Mouse (Mus musculus) embryonic facial prominence, embryonic 15.5 days (tissue): ENCODE data around the gene Lcmt2. TPM values are rescaled to one million over a fixed set of nuclear protein-coding genes. Genes with fewer than 3 reads are reported as not detected.

Source experiments
- ATAC-seq: fragments of 200-750 bp; cut with Nextera tagmentation; 2 replicates; pipeline ENCODE4 v1.8.0; 2017; ENCODE audit warnings: low read depth, moderate TSS enrichment; ENCODE audit not compliant: insufficient number of reproducible peaks, low FRiP score, low TSS enrichment
- H3K27ac ChIP-seq: fragments of 300-500 bp; sonication (generic); replicated peaks from 2 replicates; pipeline ENCODE4 v1.5.1; 2015; ENCODE audit warnings: mild to moderate bottlenecking, inconsistent platforms
- H3K27me3 ChIP-seq: fragments of 300-500 bp; sonication (generic); 2 replicates; pipeline ENCODE4 v1.6.1; 2015; ENCODE audit warnings: inconsistent platforms
- H3K36me3 ChIP-seq: fragments of 300-500 bp; sonication (generic); 2 replicates; pipeline ENCODE4 v1.6.1; 2015; ENCODE audit warnings: mild to moderate bottlenecking, inconsistent platforms
- H3K4me1 ChIP-seq: fragments of 300-500 bp; sonication (generic); 2 replicates; pipeline ENCODE4 v1.6.1; 2015; ENCODE audit warnings: inconsistent platforms
- H3K4me2 ChIP-seq: fragments of 300-500 bp; sonication (generic); replicated peaks from 2 replicates; pipeline ENCODE4 v1.6.1; 2015; ENCODE audit warnings: mild to moderate bottlenecking, inconsistent platforms
- H3K4me3 ChIP-seq: fragments of 300-500 bp; sonication (generic); replicated peaks from 2 replicates; pipeline ENCODE4 v1.5.1; 2015; ENCODE audit warnings: mild to moderate bottlenecking, inconsistent platforms
- H3K9ac ChIP-seq: fragments of 300-500 bp; sonication (generic); 2 replicates; pipeline ENCODE4 v1.6.1; 2015; ENCODE audit warnings: inconsistent platforms
- H3K9me3 ChIP-seq: fragments of 300-500 bp; sonication (generic); replicated peaks from 2 replicates; pipeline ENCODE4 v1.6.1; 2016; ENCODE audit warnings: inconsistent platforms
- WGBS: fragments of 180-500 bp; shearing (Covaris S2); methylation state at CpG from one replicate; pipeline ENCODE4 v1.1.7; 2015; 5-methylcytosine and 5-hydroxymethylcytosine counted together
- polyA plus RNA-seq: library from polyadenylated mRNA; unstranded; fragments of >200 nt; fragmentation: Nextera tagmentation; extraction: Ambion mirVana; gene quantifications from 2 replicates; pipeline ENCODE4 v1.2.1, GENCODE M21; 2015

Gene Lcmt2
- polyA plus RNA-seq, result 20.0 and 21.0 TPM in 2 replicates

DNA sequence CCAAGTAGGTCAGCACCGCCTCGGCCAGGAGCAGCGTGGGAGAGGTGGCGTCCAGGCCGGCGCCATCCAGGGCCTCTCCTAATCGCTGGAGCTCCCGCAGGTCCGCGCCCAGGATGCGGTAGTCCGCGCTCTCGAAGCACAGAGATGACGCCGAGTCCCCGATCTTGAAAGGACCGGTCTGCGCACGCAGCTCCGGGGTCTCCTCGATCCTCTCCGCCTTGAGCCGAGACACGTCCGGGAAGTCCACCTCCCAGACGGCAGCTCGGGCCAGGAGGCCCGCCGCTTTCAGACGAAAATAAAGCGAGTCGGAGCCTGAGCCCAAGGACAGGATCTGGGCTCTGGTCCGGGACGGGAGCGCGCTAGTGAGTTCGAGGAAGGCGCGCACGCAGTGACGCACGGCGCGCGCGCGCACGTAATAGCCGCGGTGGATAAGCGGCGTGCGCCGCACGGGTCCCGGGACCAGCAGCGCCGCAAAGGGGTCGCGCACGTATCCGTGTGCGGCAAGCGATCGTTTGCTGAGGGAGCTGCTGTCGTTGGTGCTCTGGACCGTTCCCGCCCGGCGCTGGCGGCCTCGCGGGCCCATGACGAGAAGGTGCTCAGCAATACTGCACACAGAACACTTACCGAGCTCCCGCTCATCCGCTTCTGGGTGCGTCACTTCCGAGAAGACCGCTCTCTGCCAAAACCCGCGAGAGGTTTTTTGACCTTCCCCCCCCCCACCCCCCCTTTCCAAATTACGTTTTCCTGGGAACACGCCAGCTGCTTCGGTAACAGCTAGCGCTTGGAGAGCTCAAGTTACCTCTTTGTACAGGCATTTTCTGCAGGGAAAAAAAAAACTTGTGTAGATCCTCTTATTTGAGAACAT is at the start of gene Lcmt2, which contains the start of gene Adal:
Gene Lcmt2, minus strand, starts transcription at position 636 of the 865 bp plus-strand sequence.
Gene Adal, plus strand, starts transcription at position 411 of the 865 bp plus-strand sequence.
- Histone ChIP-seq H3K27me3 (no peaks in the 10 kb centered on the region), H3K9ac (peak within 1 kb of the TSS; percentile 84), H3K4me3 (peak within 1 kb of the TSS; percentile 73), H3K27ac (peak within 1 kb of the TSS; percentile 100), H3K4me2 (peak within 1 kb of the TSS; percentile 94), H3K36me3 (peaks cover 19% of the 10 kb centered on the region), H3K4me1 (peaks cover 19% of the 10 kb centered on the region), H3K9me3 (no peaks in the 10 kb centered on the region)
- ATAC-seq, result peak; percentile 95
- WGBS, result under 1% methylated on average over 87 of the region's 87 CpGs

DNA sequence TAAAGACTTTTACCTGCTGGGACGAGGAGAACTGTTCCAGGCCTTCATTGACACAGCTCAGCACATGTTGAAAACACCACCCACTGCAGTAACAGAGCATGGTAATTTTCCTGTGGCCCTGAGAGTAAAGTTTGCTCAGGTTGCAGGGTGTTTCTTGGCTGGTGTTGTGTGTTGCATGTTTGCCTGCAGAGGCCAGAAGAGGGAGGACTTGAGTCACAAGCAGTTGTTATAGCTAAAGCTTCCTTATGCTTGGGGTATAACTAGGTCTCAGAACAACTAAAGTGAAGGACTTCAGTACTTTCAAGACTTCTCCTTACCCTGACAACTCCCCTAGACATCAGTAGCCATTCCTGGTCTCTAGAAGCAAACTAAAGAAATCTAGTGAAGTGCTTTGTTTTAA is 48.1 kb upstream of the Lcmt2 start:
- H3K27me3 ChIP-seq, result no peaks in the 10 kb centered on the region
- peaks cover 80% of the 10 kb centered on the region for H3K36me3 ChIP-seq
- no peaks in the 10 kb centered on the region for H3K9me3 ChIP-seq
- ATAC-seq, result no peak
- WGBS, result 42% methylated on average over 1 of the region's 1 CpGs
- no peaks in the 10 kb centered on the region for H3K4me1 ChIP-seq
- no peak overlapping the region for H3K4me2 ChIP-seq
- H3K4me3 ChIP-seq, result no peak overlapping the region
- no peak overlapping the region for H3K27ac ChIP-seq
- no peak overlapping the region for H3K9ac ChIP-seq

DNA sequence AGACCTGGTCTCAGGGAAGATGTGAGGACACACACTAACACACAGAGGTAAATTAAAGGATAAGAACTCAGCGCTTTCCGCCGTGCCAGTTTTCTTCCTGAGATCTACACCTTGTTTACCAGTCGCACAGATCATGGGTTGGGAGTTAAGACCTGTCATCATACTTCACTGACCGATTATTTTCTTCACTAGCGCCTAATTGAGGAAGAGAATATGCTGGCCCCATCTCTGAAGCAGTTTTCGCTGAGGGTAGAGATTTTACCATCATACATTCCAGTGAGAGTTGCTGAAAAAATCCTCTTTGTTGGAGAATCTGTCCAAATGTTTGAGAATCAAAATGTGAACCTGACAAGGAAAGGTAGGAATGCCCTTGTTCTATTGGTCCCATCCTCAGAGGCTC is 43.7 kb upstream of the Lcmt2 start:
- Histone ChIP-seq H3K27ac (no peak overlapping the region), H3K27me3 (no peaks in the 10 kb centered on the region), H3K4me2 (no peak overlapping the region), H3K9ac (no peak overlapping the region), H3K4me3 (no peak overlapping the region), H3K9me3 (no peaks in the 10 kb centered on the region), H3K36me3 (peaks cover 57% of the 10 kb centered on the region), H3K4me1 (no peaks in the 10 kb centered on the region)
- 93% methylated on average over 7 of the region's 7 CpGs for WGBS
- ATAC-seq, result no peak

DNA sequence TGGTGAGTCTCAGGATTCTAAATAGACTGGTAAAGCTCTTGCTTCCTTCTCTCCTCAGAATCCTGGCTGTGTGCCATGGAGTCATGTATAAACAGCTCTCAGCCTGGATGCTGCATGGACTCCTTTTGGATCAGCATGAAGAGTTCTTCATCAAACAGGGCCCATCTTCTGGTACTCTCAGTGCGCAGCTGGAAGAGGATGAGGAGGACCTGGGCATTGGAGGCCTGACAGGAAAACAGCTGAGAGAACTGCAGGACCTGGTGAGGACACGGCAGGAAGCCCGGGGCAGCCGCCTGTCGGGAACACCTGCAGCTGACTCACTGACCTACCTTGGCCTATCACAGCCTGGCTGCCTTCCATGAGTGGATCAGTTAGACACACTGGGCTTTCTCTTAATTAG is 43.0 kb upstream of the Lcmt2 start:
- 80% methylated on average over 5 of the region's 5 CpGs for WGBS
- H3K27me3 ChIP-seq, result no peaks in the 10 kb centered on the region
- H3K4me2 ChIP-seq, result no peak overlapping the region
- H3K9me3 ChIP-seq, result no peaks in the 10 kb centered on the region
- H3K4me3 ChIP-seq, result no peak overlapping the region
- no peaks in the 10 kb centered on the region for H3K4me1 ChIP-seq
- no peak overlapping the region for H3K9ac ChIP-seq
- H3K36me3 ChIP-seq, result peaks cover 57% of the 10 kb centered on the region
- no peak for ATAC-seq
- no peak overlapping the region for H3K27ac ChIP-seq

DNA sequence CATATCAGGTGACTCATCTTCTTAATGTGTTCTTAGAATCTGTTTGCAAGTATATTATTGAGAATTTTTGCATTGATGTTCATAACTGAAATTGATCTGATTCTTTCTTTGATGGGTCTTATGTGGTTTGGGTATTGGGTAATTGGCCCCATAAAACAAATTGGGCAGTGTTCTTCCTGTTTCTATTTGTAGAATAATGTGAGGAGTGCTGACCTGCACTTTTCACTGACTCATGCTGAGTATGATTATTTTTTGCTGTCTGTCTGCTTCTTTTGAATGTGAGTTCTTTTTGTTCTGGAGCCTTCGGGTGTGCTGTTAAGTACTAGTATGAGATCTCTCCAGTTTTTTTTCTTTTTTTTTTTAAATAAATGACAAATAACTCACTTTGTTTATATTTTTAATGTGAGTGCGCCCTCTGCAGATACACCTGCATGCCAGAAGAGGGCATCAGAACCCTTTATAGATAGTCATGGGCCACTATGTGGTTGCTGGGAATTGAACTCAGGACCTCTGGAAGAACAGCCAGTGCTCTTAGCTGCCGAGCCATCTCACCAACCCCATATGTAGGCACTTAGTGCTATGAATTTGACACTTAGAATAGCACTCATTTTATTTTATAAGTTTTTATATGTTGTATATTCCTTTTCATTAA is 38.5 kb upstream of the Lcmt2 start:
- no peak for ATAC-seq
- peaks cover 70% of the 10 kb centered on the region for H3K36me3 ChIP-seq
- H3K4me1 ChIP-seq, result no peaks in the 10 kb centered on the region
- H3K9ac ChIP-seq, result no peak overlapping the region
- no peak overlapping the region for H3K27ac ChIP-seq
- H3K27me3 ChIP-seq, result no peaks in the 10 kb centered on the region
- no peak overlapping the region for H3K4me3 ChIP-seq
- WGBS, result 93% methylated on average over 3 of the region's 3 CpGs
- no peak overlapping the region for H3K4me2 ChIP-seq
- no peaks in the 10 kb centered on the region for H3K9me3 ChIP-seq

DNA sequence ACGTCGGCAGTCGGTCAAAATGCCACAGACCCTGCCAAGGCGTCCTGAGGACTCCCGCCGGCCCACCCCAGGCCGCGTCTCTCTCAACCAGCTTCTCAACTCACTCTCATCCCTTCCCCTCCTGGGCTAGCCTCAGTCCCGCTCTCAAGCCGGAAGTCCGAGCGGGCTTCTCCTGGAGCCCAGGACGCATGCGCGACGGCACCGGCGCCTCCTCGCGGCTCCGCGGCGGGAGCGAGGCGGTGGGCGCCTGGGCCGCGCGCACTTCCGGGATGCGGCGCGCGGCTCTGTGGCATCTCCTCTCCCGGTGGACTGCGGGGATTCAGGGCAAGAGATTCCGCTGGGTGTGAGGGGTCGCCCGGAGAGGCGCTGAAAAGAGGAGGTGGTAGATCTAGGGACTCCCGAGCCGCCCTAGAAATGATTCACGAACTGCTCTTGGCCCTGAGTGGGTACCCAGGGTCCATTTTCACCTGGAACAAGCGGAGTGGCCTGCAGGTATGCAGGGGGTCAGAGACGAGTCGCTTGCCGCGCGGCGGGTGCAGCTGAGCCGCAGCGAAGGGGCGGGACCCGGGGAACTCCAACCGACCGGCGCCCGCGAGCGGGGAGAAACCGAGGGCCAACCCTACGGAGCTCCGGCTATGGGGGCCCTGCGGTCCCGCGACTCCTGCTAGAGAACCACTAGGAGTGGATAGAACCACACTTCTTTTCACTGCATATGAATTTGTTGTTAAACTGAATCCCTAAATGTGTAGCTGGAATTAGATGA is 30.7 kb upstream of the Lcmt2 start, which contains the start of gene Zscan29:
Gene Zscan29, minus strand, starts transcription at position 146 of the 763 bp plus-strand sequence.
- peak; percentile 94 for ATAC-seq
- WGBS, result under 1% methylated on average over 66 of the region's 66 CpGs
- H3K4me1 ChIP-seq, result peaks cover 20% of the 10 kb centered on the region
- peak within 1 kb of the TSS; percentile 73 for H3K4me2 ChIP-seq
- peak within 1 kb of the TSS; percentile 95 for H3K4me3 ChIP-seq
- H3K36me3 ChIP-seq, result peaks cover 29% of the 10 kb centered on the region
- H3K27ac ChIP-seq, result peak within 1 kb of the TSS; percentile 92
- H3K9me3 ChIP-seq, result no peaks in the 10 kb centered on the region
- peak within 1 kb of the TSS; percentile 61 for H3K9ac ChIP-seq
- no peaks in the 10 kb centered on the region for H3K27me3 ChIP-seq

DNA sequence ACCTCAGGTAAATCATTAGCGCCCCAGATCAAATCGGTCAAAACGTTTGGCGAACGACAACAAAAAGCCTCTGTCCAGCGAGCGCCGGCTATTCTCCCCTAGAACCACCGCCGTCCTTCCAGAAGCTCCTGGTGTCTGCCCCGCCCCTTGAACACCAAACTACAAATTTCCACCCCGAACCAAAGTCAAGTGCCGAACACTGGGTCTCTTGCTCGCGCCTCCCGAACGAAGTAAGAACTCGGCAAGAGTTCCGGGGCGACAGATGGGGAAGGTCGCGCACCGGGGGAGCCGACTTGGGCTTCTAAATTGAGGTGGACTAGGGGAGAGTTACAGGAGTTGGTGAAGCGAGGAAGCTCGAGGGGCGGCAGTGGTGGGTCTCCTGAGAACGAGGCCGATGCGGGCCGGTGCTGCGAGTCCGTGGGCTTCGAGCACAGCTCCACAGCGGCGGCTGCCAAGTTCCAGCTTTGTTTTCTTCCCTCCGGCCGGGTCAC is 30.1 kb upstream of the Lcmt2 start, which contains the start of gene Tubgcp4:
Gene Tubgcp4, plus strand, starts transcription at position 174 of the 491 bp plus-strand sequence.
- ATAC-seq, result peak; percentile 55
- Histone ChIP-seq H3K4me3 (peak within 1 kb of the TSS; percentile 95), H3K9me3 (no peaks in the 10 kb centered on the region), H3K4me2 (peak within 1 kb of the TSS; percentile 73), H3K36me3 (peaks cover 26% of the 10 kb centered on the region), H3K9ac (peak within 1 kb of the TSS; percentile 61), H3K4me1 (peaks cover 20% of the 10 kb centered on the region), H3K27me3 (no peaks in the 10 kb centered on the region), H3K27ac (peak within 1 kb of the TSS; percentile 92)
- under 1% methylated on average over 38 of the region's 38 CpGs for WGBS

DNA sequence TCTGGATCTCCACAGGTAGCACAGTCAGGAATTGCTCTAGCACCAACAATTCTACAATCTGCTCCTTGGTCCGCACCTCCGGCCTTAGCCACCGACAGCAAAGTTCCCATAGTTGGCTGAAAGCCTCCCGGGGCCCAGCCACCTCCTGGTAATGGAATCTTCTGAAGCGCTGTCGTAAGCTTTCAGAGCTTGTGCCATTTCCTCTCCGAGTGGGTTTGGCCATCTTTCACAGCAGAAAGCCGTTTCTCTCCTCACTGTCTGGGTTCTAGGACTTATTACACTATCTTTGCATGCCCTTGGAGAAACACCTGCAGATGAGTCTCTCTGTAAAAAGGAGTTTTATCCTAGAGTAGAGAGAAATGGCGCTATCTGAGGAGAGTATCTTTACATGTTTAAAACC is 29.4 kb upstream of the Lcmt2 start:
- no peak for ATAC-seq
- WGBS, result 4% methylated on average over 9 of the region's 9 CpGs
- H3K27ac ChIP-seq, result no peak overlapping the region

DNA sequence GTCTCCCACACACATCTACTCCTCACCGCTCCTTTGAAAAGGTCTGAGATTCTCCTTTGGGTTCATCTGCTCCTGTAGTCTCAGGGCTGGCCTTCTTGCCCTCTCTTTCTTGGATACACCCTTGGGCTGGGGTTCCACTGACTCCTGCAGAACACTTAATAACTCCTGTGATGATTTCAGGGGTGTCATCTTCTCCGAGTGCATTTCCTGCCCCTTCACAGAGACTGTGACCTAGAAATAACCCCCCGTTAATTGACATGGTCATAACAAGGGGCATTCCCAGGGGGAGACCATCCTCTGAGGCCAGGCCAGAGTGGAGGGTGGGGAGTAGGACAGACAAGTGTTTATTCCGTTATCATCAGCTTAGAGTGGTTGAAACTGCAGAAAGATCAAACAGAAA is 28.7 kb upstream of the Lcmt2 start:
- peak overlapping the region; percentile 73 for H3K4me2 ChIP-seq
- peaks cover 20% of the 10 kb centered on the region for H3K4me1 ChIP-seq
- peaks cover 16% of the 10 kb centered on the region for H3K36me3 ChIP-seq
- no peaks in the 10 kb centered on the region for H3K27me3 ChIP-seq
- no peak overlapping the region for H3K9ac ChIP-seq
- no peak for ATAC-seq
- no peak overlapping the region for H3K27ac ChIP-seq
- H3K9me3 ChIP-seq, result no peaks in the 10 kb centered on the region
- WGBS, result 48% methylated on average over 4 of the region's 4 CpGs
- peak overlapping the region; percentile 95 for H3K4me3 ChIP-seq

More for the DNA sequence above, 29.4 kb upstream of the Lcmt2 start:
- Histone ChIP-seq H3K27me3 (no peaks in the 10 kb centered on the region), H3K9ac (peak overlapping the region; percentile 61), H3K4me2 (peak overlapping the region; percentile 73), H3K4me3 (peak overlapping the region; percentile 95), H3K9me3 (no peaks in the 10 kb centered on the region), H3K36me3 (peaks cover 23% of the 10 kb centered on the region), H3K4me1 (peaks cover 20% of the 10 kb centered on the region)

DNA sequence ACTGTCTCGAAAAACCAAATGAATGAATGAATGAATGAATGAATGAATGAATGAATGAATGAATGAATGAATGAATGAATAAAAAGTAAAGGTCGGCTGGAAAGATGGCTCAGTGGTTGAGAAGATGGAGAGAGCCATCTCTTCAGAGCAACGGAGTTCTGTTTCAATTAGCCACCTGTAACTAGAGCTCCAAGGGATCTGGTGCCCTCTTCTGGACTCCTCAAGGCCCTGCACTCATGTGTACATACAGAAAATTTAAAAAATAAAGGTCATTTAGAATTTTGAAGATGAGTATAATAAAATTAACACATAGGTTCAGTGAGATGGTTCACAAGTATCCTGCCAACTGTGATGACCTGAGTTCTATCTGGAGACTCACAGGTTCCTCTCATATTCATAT is 12.6 kb upstream of the Lcmt2 start:
- Histone ChIP-seq H3K9ac (no peak overlapping the region), H3K4me3 (no peak overlapping the region), H3K36me3 (peaks cover 35% of the 10 kb centered on the region), H3K27ac (no peak overlapping the region), H3K27me3 (no peaks in the 10 kb centered on the region), H3K9me3 (no peaks in the 10 kb centered on the region), H3K4me2 (no peak overlapping the region), H3K4me1 (no peaks in the 10 kb centered on the region)
- WGBS, result 87% methylated on average over 3 of the region's 3 CpGs
- ATAC-seq, result no peak
